Mouse (Mus musculus): Measurements from ENCODE around the gene Ttc29. TPM values are rescaled to one million over a fixed set of nuclear protein-coding genes. Genes with fewer than 3 reads are reported as not detected.

Ttc29 gene
- polyA plus RNA-seq, 1 experiment: 0.46 TPM

GRCm38 (mm10) chr8:78210424-78210823, 2.7 kb upstream of the Ttc29 start:
- Histone ChIP-seq H3K27ac (ENCODE audit: insufficient read depth, low read length) (no peak overlapping the region), H3K27me3 (ENCODE audit: control insufficient read depth, insufficient read depth, low read length, poor library complexity, severe bottlenecking) (no peaks in the 10 kb centered on the region), H3K9ac (ENCODE audit: low read depth, poor library complexity, severe bottlenecking) (no peak overlapping the region), H3K9me3 (replicated peaks; ENCODE audit: control insufficient read depth, insufficient read depth, low read length, poor library complexity, severe bottlenecking) (no peaks in the 10 kb centered on the region), H3K36me3 (ENCODE audit: control insufficient read depth, insufficient read depth, low read length, poor library complexity, severe bottlenecking) (no peaks in the 10 kb centered on the region), H3K4me3 (ENCODE audit: low read depth, low read length) (no peak overlapping the region), H3K4me1 (ENCODE audit: control insufficient read depth, insufficient read depth, low read length) (no peaks in the 10 kb centered on the region)
- no peak for TF ChIP-seq CTCF (IDR thresholded peaks at IDR 0.05; ENCODE audit: low read depth, low read length)

DNA sequence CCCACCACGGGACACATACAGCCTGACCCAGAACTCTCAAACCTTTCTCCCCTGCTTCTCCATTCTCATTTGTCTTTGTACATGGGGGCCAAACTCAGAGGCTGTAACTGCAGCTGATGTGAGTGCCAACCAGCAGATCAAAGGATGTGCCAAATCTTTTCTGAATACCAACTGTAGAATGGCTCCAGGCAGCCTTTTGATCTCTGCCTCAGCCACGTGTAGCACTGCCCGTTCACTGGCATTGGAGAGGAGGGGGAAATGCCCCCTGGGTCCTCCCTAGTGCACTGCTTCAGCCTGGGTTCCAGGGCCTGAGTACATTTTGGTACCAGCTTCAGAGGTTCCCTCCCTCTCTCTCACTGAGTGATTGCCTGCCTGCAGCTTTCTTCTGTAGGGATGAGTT, 1.5 kb downstream of the Ttc29 start:
- TF ChIP-seq EP300 (IDR thresholded peaks at IDR 0.05; ENCODE audit: insufficient read depth, low read depth, low read length) (no peak), POLR2A (IDR thresholded peaks at IDR 0.05; ENCODE audit: insufficient read depth, low read length) (no peak), CTCF (IDR thresholded peaks at IDR 0.05; ENCODE audit: low read depth, low read length) (no peak)
- Histone ChIP-seq H3K36me3 (ENCODE audit: control insufficient read depth, insufficient read depth, low read length, poor library complexity, severe bottlenecking) (no peaks in the 10 kb centered on the region), H3K4me3 (ENCODE audit: low read depth, low read length) (no peak overlapping the region), H3K27ac (ENCODE audit: insufficient read depth, low read length) (no peak overlapping the region), H3K9ac (ENCODE audit: low read depth, poor library complexity, severe bottlenecking) (no peak overlapping the region), H3K9me3 (replicated peaks; ENCODE audit: control insufficient read depth, insufficient read depth, low read length, poor library complexity, severe bottlenecking) (no peaks in the 10 kb centered on the region), H3K27me3 (ENCODE audit: control insufficient read depth, insufficient read depth, low read length, poor library complexity, severe bottlenecking) (no peaks in the 10 kb centered on the region), H3K4me1 (ENCODE audit: control insufficient read depth, insufficient read depth, low read length) (no peaks in the 10 kb centered on the region)

- Histone ChIP-seq H3K27me3 (ENCODE audit: control insufficient read depth, insufficient read depth, low read length, poor library complexity, severe bottlenecking) (no peaks in the 10 kb centered on the region), H3K9ac (ENCODE audit: low read depth, poor library complexity, severe bottlenecking) (no peak overlapping the region), H3K4me3 (ENCODE audit: low read depth, low read length) (no peak overlapping the region), H3K36me3 (ENCODE audit: control insufficient read depth, insufficient read depth, low read length, poor library complexity, severe bottlenecking) (no peaks in the 10 kb centered on the region), H3K9me3 (replicated peaks; ENCODE audit: control insufficient read depth, insufficient read depth, low read length, poor library complexity, severe bottlenecking) (no peaks in the 10 kb centered on the region), H3K27ac (ENCODE audit: insufficient read depth, low read length) (no peak overlapping the region), H3K4me1 (ENCODE audit: control insufficient read depth, insufficient read depth, low read length) (no peaks in the 10 kb centered on the region)
- no peak for TF ChIP-seq EP300 (IDR thresholded peaks at IDR 0.05; ENCODE audit: insufficient read depth, low read depth, low read length)
- TF ChIP-seq POLR2A (IDR thresholded peaks at IDR 0.05; ENCODE audit: insufficient read depth, low read length): no peak
- TF ChIP-seq CTCF (IDR thresholded peaks at IDR 0.05; ENCODE audit: low read depth, low read length): no peak
Observed at GRCm38 (mm10) chr8:78226087-78226486, 13.0 kb downstream of the Ttc29 start.

- no peaks in the 10 kb centered on the region for H3K36me3 ChIP-seq (ENCODE audit: control insufficient read depth, insufficient read depth, low read length, poor library complexity, severe bottlenecking)
- no peak overlapping the region for H3K27ac ChIP-seq (ENCODE audit: insufficient read depth, low read length)
- no peak for TF ChIP-seq CTCF (IDR thresholded peaks at IDR 0.05; ENCODE audit: low read depth, low read length)
- TF ChIP-seq POLR2A (IDR thresholded peaks at IDR 0.05; ENCODE audit: insufficient read depth, low read length): no peak
- no peak for TF ChIP-seq EP300 (IDR thresholded peaks at IDR 0.05; ENCODE audit: insufficient read depth, low read depth, low read length)
- no peak overlapping the region for H3K4me3 ChIP-seq (ENCODE audit: low read depth, low read length)
- H3K4me1 ChIP-seq (ENCODE audit: control insufficient read depth, insufficient read depth, low read length): no peaks in the 10 kb centered on the region
- H3K9me3 ChIP-seq (replicated peaks; ENCODE audit: control insufficient read depth, insufficient read depth, low read length, poor library complexity, severe bottlenecking): no peaks in the 10 kb centered on the region
- no peaks in the 10 kb centered on the region for H3K27me3 ChIP-seq (ENCODE audit: control insufficient read depth, insufficient read depth, low read length, poor library complexity, severe bottlenecking)
- H3K9ac ChIP-seq (ENCODE audit: low read depth, poor library complexity, severe bottlenecking): no peak overlapping the region
Observed at GRCm38 (mm10) chr8:78230721-78231120, 17.6 kb downstream of the Ttc29 start.

GRCm38 (mm10) chr8:78232870-78233707, 20.0 kb downstream of the Ttc29 start:
- TF ChIP-seq POLR2A (IDR thresholded peaks at IDR 0.05; ENCODE audit: insufficient read depth, low read length) (no peak), CTCF (IDR thresholded peaks at IDR 0.05; ENCODE audit: low read depth, low read length) (no peak), EP300 (IDR thresholded peaks at IDR 0.05; ENCODE audit: insufficient read depth, low read depth, low read length) (no peak)
- Histone ChIP-seq H3K27ac (ENCODE audit: insufficient read depth, low read length) (no peak overlapping the region), H3K9me3 (replicated peaks; ENCODE audit: control insufficient read depth, insufficient read depth, low read length, poor library complexity, severe bottlenecking) (no peaks in the 10 kb centered on the region), H3K4me1 (ENCODE audit: control insufficient read depth, insufficient read depth, low read length) (no peaks in the 10 kb centered on the region), H3K27me3 (ENCODE audit: control insufficient read depth, insufficient read depth, low read length, poor library complexity, severe bottlenecking) (no peaks in the 10 kb centered on the region), H3K36me3 (ENCODE audit: control insufficient read depth, insufficient read depth, low read length, poor library complexity, severe bottlenecking) (no peaks in the 10 kb centered on the region), H3K9ac (ENCODE audit: low read depth, poor library complexity, severe bottlenecking) (no peak overlapping the region), H3K4me3 (ENCODE audit: low read depth, low read length) (no peak overlapping the region)

GRCm38 (mm10) chr8:78233708-78234201, 20.7 kb downstream of the Ttc29 start:
- Histone ChIP-seq H3K27me3 (ENCODE audit: control insufficient read depth, insufficient read depth, low read length, poor library complexity, severe bottlenecking) (no peaks in the 10 kb centered on the region), H3K36me3 (ENCODE audit: control insufficient read depth, insufficient read depth, low read length, poor library complexity, severe bottlenecking) (no peaks in the 10 kb centered on the region), H3K27ac (ENCODE audit: insufficient read depth, low read length) (no peak overlapping the region), H3K9ac (ENCODE audit: low read depth, poor library complexity, severe bottlenecking) (no peak overlapping the region), H3K4me1 (ENCODE audit: control insufficient read depth, insufficient read depth, low read length) (no peaks in the 10 kb centered on the region), H3K9me3 (replicated peaks; ENCODE audit: control insufficient read depth, insufficient read depth, low read length, poor library complexity, severe bottlenecking) (no peaks in the 10 kb centered on the region), H3K4me3 (ENCODE audit: low read depth, low read length) (no peak overlapping the region)
- TF ChIP-seq EP300 (IDR thresholded peaks at IDR 0.05; ENCODE audit: insufficient read depth, low read depth, low read length) (no peak), POLR2A (IDR thresholded peaks at IDR 0.05; ENCODE audit: insufficient read depth, low read length) (no peak), CTCF (IDR thresholded peaks at IDR 0.05; ENCODE audit: low read depth, low read length) (no peak)
